Mouse (Mus musculus) cortical plate, adult 2 months (tissue): ENCODE data around the gene Adsl. TPM values are rescaled to one million over a fixed set of nuclear protein-coding genes. Genes with fewer than 3 reads are reported as not detected.
"Not testable (repeated sequence)": the region's sequence is repeated elsewhere in the genome, so short reads cannot be mapped to it uniquely, and the experiment has no call there.

Experiments
- H3K27ac ChIP-seq: fragments of 200-500 bp; 2 replicates; pipeline ENCODE4 v1.5.1; 2012; ENCODE audit warnings: low read length, control low read depth, inconsistent platforms; ENCODE audit not compliant: insufficient read depth
- H3K4me1 ChIP-seq: fragments of 200-500 bp; 2 replicates; pipeline ENCODE4 v1.6.1; 2011; ENCODE audit warnings: low read length; ENCODE audit not compliant: control insufficient read depth, insufficient read depth
- H3K4me3 ChIP-seq: fragments of 200-500 bp; 2 replicates; pipeline ENCODE4 v1.5.1; 2011; ENCODE audit warnings: mild to moderate bottlenecking, low read length, control low read depth; ENCODE audit not compliant: insufficient read depth
- CTCF ChIP-seq: fragments of 200-500 bp; IDR thresholded peaks from 2 replicates; pipeline ENCODE4 v1.5.1; 2011; ENCODE audit warnings: mild to moderate bottlenecking, control low read depth, low read length; ENCODE audit not compliant: insufficient read depth; ENCODE audit errors: extremely low read depth
- POLR2A ChIP-seq: fragments of 200-500 bp; IDR thresholded peaks from 2 replicates; pipeline ENCODE4 v1.6.1; 2011; ENCODE audit warnings: mild to moderate bottlenecking, low read length, control low read depth; ENCODE audit not compliant: insufficient read depth; ENCODE audit errors: extremely low read depth
- polyA plus RNA-seq: library from polyadenylated mRNA; depleted of rRNA; stranded (reverse); fragments of >200 nt; gene quantifications from 2 replicates; pipeline ENCODE4 v1.2.3, GENCODE M21; 2012; rRNA removed

Gene Adsl
- 52.3 and 54.5 TPM in 2 replicates for polyA plus RNA-seq

GRCm38 (mm10) chr15:80948145-80949135, at the start of gene Adsl:
Adsl (plus strand) TSS chr15:80948490.
- TF ChIP-seq CTCF (peak; percentile 81), POLR2A (peak; percentile 56; the same call in 1 of the 2 replicates)
- Histone ChIP-seq H3K4me3 (peak within 1 kb of the TSS; percentile 45), H3K4me1 (peaks cover 3% of the 10 kb centered on the region; the same call in 1 of the 2 replicates), H3K27ac (no peak within 1 kb of the TSS)

- no peak for TF ChIP-seq CTCF
- no peak for TF ChIP-seq POLR2A
- Histone ChIP-seq H3K4me3 (no peak overlapping the region), H3K4me1 (peaks cover 4% of the 10 kb centered on the region), H3K27ac (no peak overlapping the region)
Observed at GRCm38 (mm10) chr15:80899806-80900205, 48.5 kb upstream of the Adsl start.

GRCm38 (mm10) chr15:80901806-80902513, 46.3 kb upstream of the Adsl start:
- Histone ChIP-seq H3K4me1 (peaks cover 4% of the 10 kb centered on the region), H3K4me3 (no peak overlapping the region), H3K27ac (no peak overlapping the region)
- no peak for TF ChIP-seq POLR2A

- not testable (repeated sequence) for H3K4me1 ChIP-seq, H3K27ac ChIP-seq, H3K4me3 ChIP-seq
Observed at GRCm38 (mm10) chr15:80904776-80905175, 43.5 kb upstream of the Adsl start.

GRCm38 (mm10) chr15:80910183-80910582, 38.1 kb upstream of the Adsl start:
- TF ChIP-seq CTCF (no peak), POLR2A (no peak)
- no peak overlapping the region for H3K27ac ChIP-seq
- H3K4me3 ChIP-seq: no peak overlapping the region
- no peaks in the 10 kb centered on the region for H3K4me1 ChIP-seq

- no peaks in the 10 kb centered on the region for H3K4me1 ChIP-seq
Observed at GRCm38 (mm10) chr15:80910790-80911531, 37.3 kb upstream of the Adsl start.

GRCm38 (mm10) chr15:80912175-80912574, 36.1 kb upstream of the Adsl start:
- Histone ChIP-seq H3K4me1 (no peaks in the 10 kb centered on the region), H3K4me3 (no peak overlapping the region), H3K27ac (no peak overlapping the region)
- no peak for TF ChIP-seq POLR2A
- no peak for TF ChIP-seq CTCF

More at GRCm38 (mm10) chr15:80910790-80911531, 37.3 kb upstream of the Adsl start:
- no peak overlapping the region for H3K4me3 ChIP-seq
- no peak overlapping the region for H3K27ac ChIP-seq
- TF ChIP-seq POLR2A: no peak
- no peak for TF ChIP-seq CTCF

GRCm38 (mm10) chr15:80913803-80914202, 34.5 kb upstream of the Adsl start:
- H3K27ac ChIP-seq: no peak overlapping the region
- TF ChIP-seq POLR2A (no peak), CTCF (no peak)
- H3K4me3 ChIP-seq: no peak overlapping the region
- no peaks in the 10 kb centered on the region for H3K4me1 ChIP-seq

- no peak overlapping the region for H3K27ac ChIP-seq
- no peak for TF ChIP-seq POLR2A
- TF ChIP-seq CTCF: no peak
- no peaks in the 10 kb centered on the region for H3K4me1 ChIP-seq
- H3K4me3 ChIP-seq: no peak overlapping the region
Observed at GRCm38 (mm10) chr15:80915850-80916249, 32.4 kb upstream of the Adsl start.
